Mouse (Mus musculus) layer of hippocampus, postnatal 25 days (tissue): ENCODE results near the gene Uckl1. TPM values are rescaled to one million over a fixed set of nuclear protein-coding genes. Genes with fewer than 3 reads are reported as not detected.

Experiments used
- DNase-seq, 2 experiments: peaks; one replicate each; pipeline ENCODE4 v3.0.0; 2022; ENCODE audit warnings: mixed read lengths in 2 of 2, low spot score in 1 of 2; ENCODE audit errors: extremely low spot score in 1 of 2
- total RNA-seq, 2 experiments: library from RNA; stranded (reverse); gene quantifications; 2 replicates each; pipeline ENCODE4 v1.2.3; 2021

The Uckl1 gene
- total RNA-seq, 2 experiments from 2014 or later = 53.3 to 73.1 TPM

DNA sequence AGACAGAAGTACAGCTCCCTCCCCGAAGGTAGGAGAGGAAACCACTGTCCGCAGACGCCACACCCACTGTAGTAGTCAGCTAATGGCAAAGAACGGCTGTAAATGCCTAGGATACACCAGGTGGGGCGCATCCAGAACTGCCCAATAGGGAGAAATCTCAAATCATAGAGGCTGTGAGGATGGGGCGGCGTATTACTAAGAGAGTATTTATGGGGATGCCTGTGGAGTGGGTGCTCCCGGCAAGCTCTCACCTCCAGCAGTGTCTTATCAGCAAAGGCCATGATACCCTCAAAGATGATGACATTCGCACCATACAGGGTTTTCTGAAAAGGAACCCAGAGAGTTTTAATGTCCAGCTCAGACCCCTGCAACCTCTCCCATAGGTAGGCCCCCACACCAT lies 10.7 kb downstream of the Uckl1 start:
- DNase-seq = no peak

DNA sequence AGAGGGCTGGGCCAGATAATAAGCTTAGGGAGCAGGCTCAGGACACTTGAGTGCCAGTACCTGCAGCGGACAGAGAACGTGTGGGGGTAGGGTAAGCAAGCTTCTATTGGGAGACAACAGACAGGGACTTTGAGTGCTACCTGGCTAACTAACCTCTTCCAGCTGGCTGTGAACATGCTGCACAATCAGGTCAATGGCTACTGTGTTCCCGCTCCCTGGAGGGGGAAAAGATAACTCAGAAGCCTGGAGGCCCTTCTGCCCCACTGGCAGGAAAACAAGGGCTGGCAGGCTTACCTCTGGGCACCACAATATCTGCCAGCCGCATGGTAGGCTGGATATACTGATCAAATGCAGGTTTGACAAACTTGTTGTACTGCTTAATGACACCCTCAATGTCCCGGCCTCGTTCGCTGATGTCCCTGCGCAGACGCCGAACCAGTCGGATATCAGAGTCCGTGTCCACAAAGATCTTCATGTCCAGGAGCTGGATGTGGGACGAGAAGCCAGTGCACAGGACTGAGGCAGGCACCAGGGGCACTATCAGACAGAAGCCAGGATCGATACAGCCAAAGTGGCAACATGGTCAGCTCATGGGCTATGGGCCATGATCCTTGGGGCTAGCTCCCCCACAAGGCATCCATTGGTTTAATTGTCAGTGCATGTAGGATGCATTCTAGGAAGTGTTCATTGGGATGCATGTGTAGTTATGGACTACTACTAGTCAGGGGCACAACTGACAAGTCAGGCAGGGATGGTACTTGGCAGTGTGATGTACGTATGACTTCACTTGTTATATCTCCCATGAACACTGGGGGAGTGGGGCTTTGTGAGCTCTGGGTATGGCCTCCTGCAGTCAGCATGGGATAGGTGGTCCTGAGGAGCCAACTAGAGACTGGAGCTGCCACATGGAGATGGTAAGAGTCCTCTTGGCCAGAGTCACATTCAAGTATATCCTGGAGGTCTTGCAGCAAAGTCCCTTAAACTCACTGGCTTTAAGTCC lies 11.5 kb downstream of the Uckl1 start:
- no peak for DNase-seq

DNA sequence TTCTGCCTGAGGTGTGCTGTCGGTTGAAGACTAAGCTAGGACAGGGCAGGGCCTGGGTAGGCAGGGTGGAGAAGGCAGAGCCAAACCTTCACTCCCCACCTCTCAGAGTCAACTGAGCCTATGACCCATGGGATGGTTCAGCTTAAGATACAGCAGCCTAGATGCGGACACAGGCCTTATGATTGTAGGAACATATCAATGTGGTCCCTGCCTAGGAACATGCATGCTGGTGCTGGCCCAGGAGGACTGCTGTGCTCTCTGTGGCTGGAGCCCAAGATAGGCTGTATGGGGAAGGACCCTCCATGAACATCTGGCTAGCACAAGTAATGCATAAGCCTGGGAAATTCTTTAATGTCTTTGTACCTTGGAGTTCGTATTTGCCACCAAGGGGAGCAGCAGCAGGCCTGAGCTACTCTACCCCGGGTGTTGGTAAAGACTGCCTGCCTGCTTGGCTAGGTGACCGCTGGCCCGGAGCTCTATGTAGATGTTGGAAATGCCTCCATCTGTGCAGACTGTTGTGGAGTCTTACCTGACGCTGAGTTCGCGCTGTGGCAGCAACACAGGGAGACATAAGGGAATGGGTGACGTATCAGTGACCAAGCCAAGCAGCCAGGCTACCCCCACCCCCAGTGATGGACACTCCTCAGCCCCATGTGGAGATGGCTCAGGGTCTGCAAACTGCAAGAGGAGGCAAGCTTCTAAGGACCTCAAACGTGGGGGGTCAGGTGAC lies 12.6 kb downstream of the Uckl1 start:
- no peak for DNase-seq

DNA sequence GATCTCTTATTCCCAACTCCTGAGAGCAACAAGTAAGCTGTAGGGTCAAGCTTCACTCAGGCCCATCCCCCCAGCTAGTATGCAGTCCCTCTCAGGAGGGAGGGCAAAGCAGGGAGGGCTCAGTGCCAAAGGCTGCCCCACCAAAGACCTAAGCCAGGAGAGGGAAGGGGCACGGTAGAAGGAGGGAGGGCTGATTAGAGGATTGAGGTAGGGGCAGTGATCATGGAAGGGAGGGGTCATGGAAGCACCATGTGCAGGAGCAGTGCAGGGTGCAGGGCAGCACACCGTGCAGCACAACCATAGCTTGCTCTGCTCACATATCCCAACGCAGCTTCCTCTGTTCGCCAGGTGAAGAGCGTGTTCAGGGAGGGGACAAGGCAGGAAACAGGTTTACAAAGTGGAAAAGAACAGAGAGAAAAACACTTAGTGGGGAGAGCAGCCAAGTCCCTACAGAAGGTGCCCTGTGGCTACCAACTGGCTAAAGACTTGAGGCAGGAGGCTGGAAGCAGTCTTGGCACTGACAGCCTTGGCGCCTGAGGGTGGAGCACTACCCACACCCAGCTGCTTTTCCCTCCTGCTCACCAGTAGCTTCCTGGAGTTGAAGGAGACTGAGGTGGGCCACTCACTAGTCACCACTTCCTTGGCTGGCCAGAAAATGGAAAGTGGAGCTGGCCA lies 13.6 kb downstream of the Uckl1 start:
- no peak for DNase-seq

DNA sequence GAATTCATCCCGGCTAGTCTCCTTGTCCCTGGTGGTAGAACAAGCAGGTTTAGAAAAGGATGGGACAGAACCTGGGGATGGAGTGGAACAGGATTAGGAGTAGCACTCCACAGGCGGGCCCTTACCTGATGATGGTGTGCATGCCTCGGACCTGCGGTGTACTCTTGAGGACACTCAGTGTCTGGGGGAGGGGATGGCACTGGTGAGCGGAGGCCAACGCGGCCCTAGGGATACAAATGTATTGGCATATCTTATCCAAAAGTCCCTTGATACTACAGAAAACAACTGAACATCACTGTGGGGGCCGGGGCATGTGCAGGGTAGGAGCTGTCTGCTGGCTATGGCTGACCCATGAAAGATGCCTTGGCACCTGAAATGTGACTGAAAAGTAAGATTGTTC lies 14.3 kb downstream of the Uckl1 start:
- DNase-seq = no peak

DNA sequence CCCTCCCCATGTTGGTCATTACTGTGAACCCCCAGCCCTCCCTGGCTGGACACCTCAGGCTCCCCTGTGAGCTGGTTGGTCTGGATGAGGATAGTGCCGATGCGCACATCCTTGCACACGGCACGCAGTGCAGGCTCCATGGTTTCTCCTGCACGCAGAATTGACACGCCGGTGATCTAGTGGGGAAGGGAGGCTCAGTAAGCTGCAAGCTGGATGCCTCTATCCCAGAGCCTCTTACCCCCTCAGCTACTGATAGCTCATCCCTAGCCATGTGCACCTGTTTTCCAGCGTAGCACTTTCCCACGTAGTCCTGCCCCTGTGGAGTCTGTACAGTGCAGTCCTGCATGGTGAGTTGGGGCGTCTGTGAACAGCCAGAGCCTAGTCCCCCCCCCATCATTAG lies 14.8 kb downstream of the Uckl1 start:
- no peak for DNase-seq

DNA sequence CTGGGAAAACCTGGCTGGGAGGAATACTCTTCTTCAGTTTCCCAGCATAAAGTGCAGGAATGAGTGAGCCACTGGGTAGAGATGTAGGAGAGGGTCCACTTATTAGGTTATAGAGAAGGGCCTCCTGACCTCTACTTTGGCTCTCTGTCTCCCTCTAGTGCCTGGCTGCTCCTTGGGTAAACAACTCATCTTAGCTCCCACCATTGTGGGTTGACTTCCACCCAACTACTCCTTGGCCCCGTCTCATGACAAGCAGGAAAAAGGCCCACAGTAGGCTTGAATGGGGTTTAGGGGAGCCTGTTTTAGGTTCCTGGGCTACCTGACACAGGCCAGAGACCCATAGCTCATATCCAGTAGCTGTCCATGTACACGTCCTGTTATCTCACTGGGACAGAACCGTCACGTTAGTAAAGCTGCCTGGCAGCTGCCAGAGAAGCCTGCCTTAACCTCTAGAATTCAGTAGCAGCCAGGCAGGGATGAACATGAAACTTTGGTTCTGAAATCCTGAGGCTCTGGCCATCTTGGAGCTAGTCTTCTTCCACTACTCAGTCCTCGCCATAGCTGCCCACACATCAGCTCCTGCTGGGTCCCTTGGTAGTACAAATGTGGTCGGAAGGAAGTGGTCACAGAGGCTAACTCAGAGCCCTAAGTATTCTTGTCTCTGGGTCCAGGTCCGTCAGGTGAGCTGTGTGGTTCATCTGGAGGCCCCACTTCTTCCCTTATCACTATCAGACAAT lies 16.3 kb downstream of the Uckl1 start:
- DNase-seq = peak in 1 of 2 experiments; percentile 55

DNA sequence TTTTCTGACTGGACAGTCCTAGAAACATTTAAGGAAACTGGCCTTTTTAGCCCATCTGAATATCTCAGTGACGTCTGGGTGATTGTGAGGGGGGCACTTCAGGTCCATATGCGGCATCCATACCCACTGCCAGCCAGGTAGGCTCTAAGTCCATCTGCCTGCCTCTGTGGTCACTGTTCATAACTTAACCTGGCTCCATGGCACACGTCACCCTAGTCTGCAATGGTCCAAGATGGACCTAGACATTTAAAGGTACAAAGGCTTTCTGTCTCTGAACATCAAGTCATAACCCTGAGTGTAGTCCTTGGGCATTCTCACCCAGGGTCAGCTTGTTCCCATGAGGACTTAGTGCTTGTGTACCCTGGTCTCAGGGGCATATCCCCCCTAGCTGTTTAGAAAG lies 17.4 kb downstream of the Uckl1 start:
- DNase-seq = no peak

DNA sequence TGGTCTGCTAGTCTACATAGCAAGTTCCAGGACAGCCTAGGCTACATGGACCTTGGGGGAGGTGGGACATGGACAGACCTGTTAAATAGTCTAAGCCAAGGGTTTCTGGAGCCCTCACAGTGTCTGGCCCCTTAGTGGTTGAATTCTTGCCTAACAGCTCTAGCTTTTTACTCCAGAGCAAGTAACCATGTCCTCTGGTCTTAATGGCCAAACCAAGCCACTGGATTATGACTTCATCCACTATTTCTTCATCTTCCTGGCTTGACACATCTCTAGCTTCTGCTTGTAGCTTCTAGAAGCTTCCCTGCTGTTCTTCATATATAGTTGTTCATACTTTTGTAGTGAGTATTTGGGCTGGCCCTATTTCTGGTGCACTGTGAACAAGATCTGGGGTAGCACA lies 30.9 kb downstream of the Uckl1 start:
- no peak for DNase-seq

DNA sequence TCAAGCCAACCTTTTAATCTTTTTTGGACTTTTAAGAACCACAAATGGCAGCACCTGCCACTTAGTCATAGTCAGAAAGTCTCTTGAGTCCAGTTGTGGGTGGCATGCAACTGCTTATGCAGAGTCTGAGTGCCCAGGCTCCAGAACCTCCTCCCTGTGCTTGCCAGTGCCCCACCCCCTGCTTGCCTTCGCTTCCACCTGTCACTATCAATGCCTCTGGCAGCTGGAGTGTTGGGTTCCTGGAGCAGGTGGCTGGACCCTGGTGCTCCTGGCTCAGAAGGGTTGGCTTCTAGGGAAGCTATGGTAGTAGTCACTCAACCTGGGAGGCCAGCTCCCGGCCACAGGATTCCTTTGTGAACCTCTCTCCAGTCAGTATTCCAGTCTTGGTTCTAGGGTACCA lies 34.5 kb downstream of the Uckl1 start:
- no peak for DNase-seq

DNA sequence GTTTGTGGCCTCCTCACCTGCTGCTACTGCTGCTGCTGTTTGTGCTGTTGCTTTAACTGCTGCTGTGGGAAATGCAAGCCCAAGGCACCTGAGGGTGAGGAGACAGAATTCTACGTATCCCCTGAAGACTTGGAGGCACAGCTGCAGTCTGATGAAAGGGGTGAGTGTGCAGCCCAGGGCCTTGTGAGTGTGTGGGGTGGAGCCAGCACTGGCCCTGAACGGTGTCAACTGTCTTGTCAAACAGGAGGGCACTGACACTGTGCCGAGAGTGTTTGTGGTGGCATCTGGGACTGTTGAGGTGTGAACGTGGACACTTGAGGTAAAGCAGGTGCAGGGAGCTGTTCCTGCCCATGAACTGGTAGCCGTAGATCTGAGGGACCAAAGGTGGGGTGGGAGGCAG lies 36.0 kb downstream of the Uckl1 start:
- no peak for DNase-seq

DNA sequence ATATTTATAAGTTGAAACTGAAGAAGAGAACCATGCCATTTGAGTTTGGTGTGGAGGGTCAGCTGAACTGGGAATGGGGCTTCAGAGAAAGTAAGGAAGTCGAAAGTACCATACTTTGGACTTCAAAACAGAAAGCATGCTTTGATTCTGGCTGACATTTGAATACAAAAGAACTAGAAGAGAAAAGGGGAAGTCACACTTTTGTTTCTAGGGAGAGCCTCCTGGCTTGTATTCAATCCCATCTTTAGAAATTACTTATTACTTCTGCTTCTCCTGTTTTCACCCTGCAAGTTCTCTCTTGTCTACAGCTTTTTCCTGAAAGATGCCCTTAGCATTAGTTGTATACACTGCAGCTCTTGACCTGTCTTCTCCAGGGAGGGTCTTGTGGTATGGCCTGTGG lies 36.5 kb downstream of the Uckl1 start:
- DNase-seq = no peak

DNA sequence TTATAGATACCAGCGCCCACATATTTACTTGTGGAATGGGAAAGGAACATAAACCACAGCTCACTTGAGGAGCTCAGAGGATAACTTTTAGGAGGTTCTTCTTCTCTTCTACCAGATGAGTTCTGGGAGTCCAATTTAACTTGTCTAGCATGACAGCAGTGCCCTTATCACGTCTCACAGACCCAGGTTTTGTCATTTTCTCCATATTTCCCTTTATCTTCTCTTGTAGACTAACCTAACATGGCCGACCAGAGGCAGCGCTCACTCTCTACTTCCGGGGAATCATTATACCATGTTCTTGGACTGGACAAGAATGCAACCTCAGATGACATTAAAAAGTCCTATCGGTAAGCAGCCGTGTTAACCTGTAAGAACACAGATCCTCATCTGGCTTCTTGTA lies 38.5 kb downstream of the Uckl1 start:
- DNase-seq = no peak

DNA sequence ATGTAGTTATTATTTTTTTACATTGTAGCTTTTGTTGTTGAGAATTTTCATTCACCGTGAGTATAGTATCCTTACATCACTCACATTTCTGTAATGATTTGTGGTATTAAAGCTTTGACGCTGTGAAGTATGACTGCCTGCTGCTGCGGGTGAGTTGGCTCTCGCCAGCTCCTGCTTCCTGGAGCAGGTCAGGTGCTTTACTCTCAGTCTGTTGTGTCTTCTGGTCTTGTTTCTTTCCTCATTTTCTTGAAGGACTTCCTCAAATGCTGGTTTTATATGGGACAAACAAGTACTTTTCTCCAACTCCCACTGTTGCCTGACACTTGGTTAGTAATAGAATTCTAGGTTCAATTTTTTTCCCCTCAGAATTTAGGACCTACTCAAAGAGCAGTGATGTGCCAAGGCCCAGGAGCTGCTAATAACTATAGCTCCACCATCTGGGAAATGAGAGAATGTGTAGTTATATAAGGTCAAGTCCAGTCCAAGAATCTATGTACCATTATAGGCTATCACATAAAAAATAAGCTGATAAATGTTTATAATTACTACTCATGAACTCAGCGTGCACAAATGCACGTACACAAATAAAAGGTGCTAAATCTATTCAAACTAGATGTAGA lies 42.8 kb downstream of the Uckl1 start:
- DNase-seq = no peak

DNA sequence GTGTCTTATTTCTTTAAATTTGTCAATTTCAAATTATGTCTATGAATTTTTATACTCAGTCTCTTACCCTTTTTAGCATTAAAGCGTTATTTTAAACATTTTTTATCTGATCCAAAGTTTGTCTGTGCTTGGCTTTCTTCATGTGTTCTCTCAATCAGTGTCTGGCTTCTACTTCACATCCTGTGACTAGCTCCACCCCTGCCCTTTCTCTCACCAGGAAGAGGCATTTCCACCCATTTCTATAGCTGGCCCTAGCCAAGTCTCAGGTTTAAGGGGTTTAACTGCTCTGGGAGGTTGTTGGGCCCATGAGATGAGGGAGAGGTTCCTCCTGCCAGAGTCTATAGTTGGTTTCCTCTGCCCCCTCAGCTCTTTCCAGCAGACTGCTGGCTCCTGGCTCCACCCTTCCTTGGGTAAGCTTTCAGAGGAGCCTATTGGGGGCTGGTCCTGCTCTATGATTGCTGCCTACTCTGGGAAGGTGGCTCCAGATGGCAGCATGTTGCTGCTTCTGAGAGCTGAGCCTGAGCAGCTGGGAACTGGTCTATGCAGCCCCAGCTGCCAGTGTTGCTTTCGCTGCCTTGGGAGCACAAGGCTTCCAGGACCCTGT lies 47.1 kb downstream of the Uckl1 start:
- DNase-seq = peak in 1 of 2 experiments; percentile 23

DNA sequence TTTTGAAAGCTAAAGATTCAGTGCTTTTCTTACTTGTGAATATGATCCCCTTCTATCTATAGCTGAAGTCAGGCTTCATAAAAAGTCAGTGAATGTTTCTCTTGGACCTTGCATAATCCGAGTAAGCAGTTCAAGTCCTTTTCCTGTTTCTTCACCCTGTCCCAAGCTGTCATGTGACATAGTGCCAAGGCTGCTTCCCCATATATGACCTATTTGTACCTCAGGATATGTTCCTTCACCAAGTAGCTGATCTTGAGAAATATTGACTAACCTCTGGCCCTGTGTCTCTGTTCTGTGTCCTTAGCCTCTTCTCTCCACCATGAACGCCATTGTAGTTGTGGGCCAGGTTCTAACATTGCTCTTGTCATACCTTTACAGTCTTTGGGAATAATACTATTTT lies 48.3 kb downstream of the Uckl1 start:
- DNase-seq = no peak

DNA sequence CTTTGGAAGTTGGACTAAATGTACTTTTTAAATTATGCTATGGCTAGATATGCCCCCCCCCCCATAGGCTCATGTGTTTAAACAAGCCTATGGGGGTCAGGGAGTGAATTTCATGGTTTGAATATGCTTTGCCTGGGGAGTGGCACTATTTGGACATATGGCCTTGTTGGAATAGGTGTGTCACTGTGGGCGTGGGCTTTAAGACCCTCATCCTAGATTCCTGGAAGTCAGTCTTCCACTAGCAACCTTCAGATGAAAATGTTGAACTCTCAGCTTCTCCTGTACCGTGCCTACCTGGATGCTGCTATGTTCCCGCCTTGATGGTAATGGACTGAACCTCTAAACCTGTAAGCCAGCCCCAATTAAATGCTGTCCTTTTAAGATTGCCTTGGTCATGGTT lies 52.1 kb downstream of the Uckl1 start:
- DNase-seq = no peak

DNA sequence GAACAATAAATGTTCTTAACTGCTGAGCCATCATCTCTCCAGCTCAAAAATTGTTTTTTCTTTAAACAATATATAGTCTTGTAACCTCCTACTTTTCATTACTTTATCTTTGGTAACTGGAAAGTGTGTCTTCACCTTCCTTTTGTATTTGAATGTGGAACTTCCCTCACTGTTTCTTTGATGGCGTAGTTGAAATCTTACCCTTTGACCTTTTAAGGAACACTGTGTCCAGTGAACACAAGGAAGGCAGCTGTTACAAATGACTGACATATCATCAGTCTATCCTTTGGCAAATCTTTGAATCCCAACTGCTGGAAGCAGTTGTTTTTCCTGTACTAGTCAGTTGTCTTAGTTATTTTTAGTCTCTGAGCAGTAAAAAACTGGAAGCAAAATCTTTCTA lies 55.6 kb downstream of the Uckl1 start:
- DNase-seq = no peak

DNA sequence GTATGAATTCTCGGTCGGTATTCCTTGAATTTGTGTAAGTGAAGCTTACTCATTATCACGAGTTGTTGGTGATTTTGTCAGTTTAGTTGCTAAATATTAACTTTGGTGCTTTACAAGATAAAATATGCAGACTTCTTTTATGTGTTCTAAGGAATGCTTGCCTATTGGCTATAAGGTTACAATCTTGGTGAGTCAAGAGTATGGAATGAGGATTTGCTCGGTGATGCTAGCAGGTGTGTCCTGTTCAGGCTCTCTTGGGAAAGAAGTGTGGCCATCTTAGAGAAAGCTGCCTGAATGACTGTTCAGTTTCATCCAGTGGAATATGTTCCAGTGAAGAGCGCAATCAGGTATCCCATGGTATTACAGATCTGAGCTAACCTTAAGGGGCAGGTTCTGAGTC lies 59.2 kb downstream of the Uckl1 start:
- no peak for DNase-seq

DNA sequence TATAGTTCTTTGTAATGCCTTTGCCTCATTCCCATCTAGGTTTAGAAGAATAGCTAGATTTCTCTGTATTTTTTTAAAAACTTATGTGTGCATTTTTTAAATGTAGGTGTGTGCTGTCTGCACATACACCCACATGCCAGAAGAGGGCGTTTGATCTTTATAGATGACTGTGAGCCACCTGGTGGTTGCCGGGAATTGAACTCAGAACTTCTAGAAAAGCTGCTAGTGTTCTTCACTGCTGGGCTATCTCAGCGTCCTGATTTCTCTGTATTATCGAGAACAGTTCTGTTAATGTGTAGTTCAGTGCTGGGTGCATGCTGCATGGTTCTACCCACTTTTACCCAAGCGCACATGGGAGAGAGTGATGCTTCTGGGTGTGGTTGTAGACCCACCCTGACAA lies 61.9 kb downstream of the Uckl1 start:
- DNase-seq = no peak
